Mouse (Mus musculus) embryonic facial prominence, embryonic 12.5 days (tissue): ENCODE results near the gene Srsf12. TPM values are rescaled to one million over a fixed set of nuclear protein-coding genes. Genes with fewer than 3 reads are reported as not detected.

Source experiments
- ATAC-seq: fragments of 200-750 bp; cut with Nextera tagmentation; 2 replicates; pipeline ENCODE4 v1.8.0; 2017; ENCODE audit not compliant: insufficient number of reproducible peaks, insufficient read depth, low FRiP score, low TSS enrichment
- H3K27ac ChIP-seq: fragments of 300-500 bp; sonication (generic); 2 replicates; pipeline ENCODE4 v1.5.1; 2016; ENCODE audit warnings: mild to moderate bottlenecking
- H3K27me3 ChIP-seq: fragments of 300-500 bp; sonication (generic); 2 replicates; pipeline ENCODE4 v1.6.1; 2016; ENCODE audit warnings: mild to moderate bottlenecking, moderate library complexity
- H3K36me3 ChIP-seq: fragments of 300-500 bp; sonication (generic); 2 replicates; pipeline ENCODE4 v1.6.1; 2016; ENCODE audit warnings: mild to moderate bottlenecking
- H3K4me1 ChIP-seq: fragments of 300-500 bp; sonication (generic); 2 replicates; pipeline ENCODE4 v1.6.1; 2016
- H3K4me2 ChIP-seq: fragments of 300-500 bp; sonication (generic); replicated peaks from 2 replicates; pipeline ENCODE4 v1.6.1; 2016; ENCODE audit warnings: mild to moderate bottlenecking, moderate library complexity
- H3K4me3 ChIP-seq: fragments of 300-500 bp; sonication (generic); 2 replicates; pipeline ENCODE4 v1.5.1; 2016; ENCODE audit warnings: mild to moderate bottlenecking
- H3K9ac ChIP-seq: fragments of 300-500 bp; sonication (generic); 2 replicates; pipeline ENCODE4 v1.6.1; 2016; ENCODE audit warnings: mild to moderate bottlenecking, moderate library complexity
- H3K9me3 ChIP-seq: fragments of 300-500 bp; sonication (generic); 2 replicates; pipeline ENCODE4 v1.6.1; 2016; ENCODE audit warnings: mild to moderate bottlenecking, moderate library complexity
- WGBS: fragments of 180-500 bp; shearing (Covaris S2); methylation state at CpG from one replicate; pipeline ENCODE4 v1.1.7; 2016; 5-methylcytosine and 5-hydroxymethylcytosine counted together
- polyA plus RNA-seq: library from polyadenylated mRNA; unstranded; fragments of >200 nt; fragmentation: Nextera tagmentation; extraction: Ambion mirVana; gene quantifications from 2 replicates; pipeline ENCODE4 v1.2.1, GENCODE M21; 2016

Srsf12 gene
- polyA plus RNA-seq, 1 experiment from 2014 or later, result 14.9 TPM

DNA sequence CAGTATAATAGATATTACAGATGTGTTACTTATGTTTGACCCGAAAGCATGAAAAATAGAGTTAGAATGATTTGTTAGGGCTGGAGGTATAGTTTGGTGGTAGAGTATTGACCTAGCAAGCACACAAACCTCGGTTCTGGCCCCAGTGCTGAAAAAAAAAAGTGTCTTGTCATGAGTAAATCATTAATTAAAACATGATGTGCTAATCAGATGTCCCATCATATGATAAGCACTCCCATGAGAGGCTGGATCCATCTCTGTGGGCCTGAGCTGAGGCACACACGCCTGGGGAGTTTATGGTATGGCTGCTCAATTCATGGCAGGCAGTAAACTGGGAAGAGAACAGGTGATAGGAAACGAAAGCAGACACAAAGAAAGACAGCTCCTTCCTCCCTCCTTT lies 20.8 kb downstream of the Srsf12 start:
- 78% methylated on average over 4 of the region's 4 CpGs for WGBS
- Histone ChIP-seq H3K4me1 (0 out of 2 replicates have a peak, but pooled peaks cover under 1% of the 10 kb centered on the region), H3K27ac (no peak overlapping the region), H3K9me3 (no peaks in the 10 kb centered on the region), H3K27me3 (no peaks in the 10 kb centered on the region), H3K4me3 (no peak overlapping the region), H3K9ac (no peak overlapping the region), H3K4me2 (no peak overlapping the region), H3K36me3 (peaks cover 7% of the 10 kb centered on the region; the same call in 1 of the 2 replicates)
- no peak for ATAC-seq

DNA sequence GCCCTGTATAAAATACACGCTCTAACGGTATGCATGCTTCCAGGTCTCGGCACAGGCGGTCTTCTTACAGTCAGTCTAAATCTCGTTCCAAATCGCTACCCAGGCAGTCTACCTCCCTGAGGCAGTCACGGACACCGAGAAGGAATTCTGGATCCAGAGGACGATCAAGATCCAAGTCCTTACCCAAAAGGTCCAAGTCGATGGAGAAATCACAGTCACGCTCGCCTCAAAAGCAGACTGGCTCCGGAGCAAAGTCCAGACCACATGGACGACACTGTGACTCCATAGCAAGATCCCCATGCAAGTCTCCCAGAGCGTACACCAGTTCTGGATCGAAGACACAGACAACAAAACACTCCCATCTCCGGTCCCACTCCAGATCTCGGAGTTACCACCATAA lies 22.1 kb downstream of the Srsf12 start:
- no peak for ATAC-seq
- Histone ChIP-seq H3K27me3 (no peaks in the 10 kb centered on the region), H3K4me2 (no peak overlapping the region), H3K27ac (no peak overlapping the region), H3K9me3 (no peaks in the 10 kb centered on the region), H3K9ac (no peak overlapping the region), H3K4me3 (no peak overlapping the region), H3K4me1 (no peaks in the 10 kb centered on the region), H3K36me3 (peaks cover 7% of the 10 kb centered on the region; the same call in 1 of the 2 replicates)
- WGBS, result 91% methylated on average over 18 of the region's 18 CpGs

- no peak overlapping the region for H3K4me3 ChIP-seq
- 61% methylated on average over 5 of the region's 5 CpGs for WGBS
- H3K4me2 ChIP-seq, result no peak overlapping the region
- no peak for ATAC-seq
- no peaks in the 10 kb centered on the region for H3K9me3 ChIP-seq
- 0 out of 2 replicates have a peak overlapping the region, but pooled peaks have one; percentile 11 for H3K27ac ChIP-seq
- H3K36me3 ChIP-seq, result peaks cover 37% of the 10 kb centered on the region
- H3K9ac ChIP-seq, result no peak overlapping the region
- 0 out of 2 replicates have a peak, but pooled peaks cover 14% of the 10 kb centered on the region for H3K4me1 ChIP-seq
- H3K27me3 ChIP-seq, result no peaks in the 10 kb centered on the region
These were observed 33.7 kb downstream of the Srsf12 start for GRCm38 (mm10) chr4:33242536-33242935.

- no peak for ATAC-seq
- 83% methylated on average over 12 of the region's 12 CpGs for WGBS
- H3K27ac ChIP-seq, result 0 out of 2 replicates have a peak overlapping the region, but pooled peaks have one; percentile 11
- H3K4me2 ChIP-seq, result no peak overlapping the region
- 0 out of 2 replicates have a peak, but pooled peaks cover 14% of the 10 kb centered on the region for H3K4me1 ChIP-seq
- H3K27me3 ChIP-seq, result no peaks in the 10 kb centered on the region
- H3K36me3 ChIP-seq, result peaks cover 37% of the 10 kb centered on the region
- no peak overlapping the region for H3K4me3 ChIP-seq
- H3K9ac ChIP-seq, result no peak overlapping the region
- no peaks in the 10 kb centered on the region for H3K9me3 ChIP-seq
These were observed 34.4 kb downstream of the Srsf12 start for GRCm38 (mm10) chr4:33243016-33243758.

GRCm38 (mm10) chr4:33243921-33244320 lies 35.1 kb downstream of the Srsf12 start:
- no peak overlapping the region for H3K9ac ChIP-seq
- no peak overlapping the region for H3K4me3 ChIP-seq
- no peaks in the 10 kb centered on the region for H3K9me3 ChIP-seq
- no peak overlapping the region for H3K27ac ChIP-seq
- peaks cover 37% of the 10 kb centered on the region for H3K36me3 ChIP-seq
- no peak for ATAC-seq
- H3K27me3 ChIP-seq, result no peaks in the 10 kb centered on the region
- WGBS, result 91% methylated on average over 4 of the region's 4 CpGs
- no peak overlapping the region for H3K4me2 ChIP-seq
- H3K4me1 ChIP-seq, result 0 out of 2 replicates have a peak, but pooled peaks cover 14% of the 10 kb centered on the region

DNA sequence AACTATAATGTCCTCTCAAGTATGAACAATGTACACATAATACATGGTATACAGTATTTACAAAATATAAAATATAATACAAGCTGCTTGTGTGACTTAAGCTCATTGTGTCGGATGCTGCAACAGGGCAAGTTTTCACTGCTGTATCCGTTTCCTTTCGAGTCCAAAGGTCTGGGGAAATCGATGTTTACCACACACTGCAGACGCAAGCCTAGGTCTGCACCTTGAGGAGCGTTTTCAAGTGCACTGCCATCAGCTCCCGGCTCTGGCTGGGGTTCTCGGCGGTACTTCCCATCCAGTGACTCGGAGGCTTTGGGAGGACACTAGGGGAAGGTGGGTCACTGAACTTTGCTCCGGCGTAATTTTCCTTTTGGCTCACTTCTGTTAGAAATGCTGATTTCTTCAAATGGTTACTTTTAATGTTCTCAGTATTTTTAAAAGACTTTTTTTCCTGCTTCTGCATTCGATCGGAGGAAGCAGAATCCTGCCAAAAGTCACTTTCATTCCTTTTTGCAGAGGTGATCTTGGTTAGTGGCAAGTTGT lies 37.1 kb downstream of the Srsf12 start:
- no peaks in the 10 kb centered on the region for H3K27me3 ChIP-seq
- H3K4me1 ChIP-seq, result 0 out of 2 replicates have a peak, but pooled peaks cover 14% of the 10 kb centered on the region
- ATAC-seq, result no peak
- no peak overlapping the region for H3K4me3 ChIP-seq
- H3K9ac ChIP-seq, result no peak overlapping the region
- H3K36me3 ChIP-seq, result peaks cover 37% of the 10 kb centered on the region
- H3K9me3 ChIP-seq, result no peaks in the 10 kb centered on the region
- WGBS, result 88% methylated on average over 14 of the region's 14 CpGs
- H3K27ac ChIP-seq, result no peak overlapping the region
- H3K4me2 ChIP-seq, result peak overlapping the region; percentile 64

DNA sequence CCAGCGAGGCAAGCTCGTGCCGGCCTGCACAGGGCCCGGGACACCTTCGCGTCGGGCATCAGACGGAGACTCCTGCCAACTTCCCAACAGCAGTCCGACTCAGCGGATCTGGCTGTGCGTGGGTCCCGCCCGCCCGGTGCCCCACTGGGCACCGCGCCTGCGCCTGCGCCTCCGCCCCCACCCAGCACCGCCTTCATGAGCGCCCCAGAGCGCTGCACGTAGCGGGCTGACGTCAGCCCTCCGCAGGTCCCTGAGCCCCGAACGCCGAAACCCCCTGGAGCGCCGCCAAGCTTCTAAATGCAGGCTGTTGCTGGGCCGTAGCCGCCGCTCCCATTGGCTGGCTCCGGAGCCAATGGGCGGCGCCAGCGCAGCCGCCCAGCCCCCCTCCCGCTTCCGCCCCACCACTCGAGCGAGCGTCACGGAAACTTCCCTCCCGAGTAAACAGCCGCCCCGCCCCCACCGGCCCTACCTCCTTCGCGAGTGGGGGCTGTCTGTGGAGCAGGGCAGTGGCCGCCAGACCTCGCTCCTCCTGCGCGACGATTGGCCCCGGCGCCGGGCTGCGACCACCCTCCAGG lies 38.8 kb downstream of the Srsf12 start:
- H3K4me2 ChIP-seq, result peak overlapping the region; percentile 64
- no peaks in the 10 kb centered on the region for H3K27me3 ChIP-seq
- peak overlapping the region; percentile 99 for H3K9ac ChIP-seq
- H3K4me3 ChIP-seq, result peak overlapping the region; percentile 99
- ATAC-seq, result peak; percentile 92
- no peaks in the 10 kb centered on the region for H3K9me3 ChIP-seq
- under 1% methylated on average over 54 of the region's 60 CpGs for WGBS
- peak overlapping the region; percentile 100 for H3K27ac ChIP-seq
- peaks cover 36% of the 10 kb centered on the region for H3K36me3 ChIP-seq
- H3K4me1 ChIP-seq, result 0 out of 2 replicates have a peak, but pooled peaks cover 14% of the 10 kb centered on the region

DNA sequence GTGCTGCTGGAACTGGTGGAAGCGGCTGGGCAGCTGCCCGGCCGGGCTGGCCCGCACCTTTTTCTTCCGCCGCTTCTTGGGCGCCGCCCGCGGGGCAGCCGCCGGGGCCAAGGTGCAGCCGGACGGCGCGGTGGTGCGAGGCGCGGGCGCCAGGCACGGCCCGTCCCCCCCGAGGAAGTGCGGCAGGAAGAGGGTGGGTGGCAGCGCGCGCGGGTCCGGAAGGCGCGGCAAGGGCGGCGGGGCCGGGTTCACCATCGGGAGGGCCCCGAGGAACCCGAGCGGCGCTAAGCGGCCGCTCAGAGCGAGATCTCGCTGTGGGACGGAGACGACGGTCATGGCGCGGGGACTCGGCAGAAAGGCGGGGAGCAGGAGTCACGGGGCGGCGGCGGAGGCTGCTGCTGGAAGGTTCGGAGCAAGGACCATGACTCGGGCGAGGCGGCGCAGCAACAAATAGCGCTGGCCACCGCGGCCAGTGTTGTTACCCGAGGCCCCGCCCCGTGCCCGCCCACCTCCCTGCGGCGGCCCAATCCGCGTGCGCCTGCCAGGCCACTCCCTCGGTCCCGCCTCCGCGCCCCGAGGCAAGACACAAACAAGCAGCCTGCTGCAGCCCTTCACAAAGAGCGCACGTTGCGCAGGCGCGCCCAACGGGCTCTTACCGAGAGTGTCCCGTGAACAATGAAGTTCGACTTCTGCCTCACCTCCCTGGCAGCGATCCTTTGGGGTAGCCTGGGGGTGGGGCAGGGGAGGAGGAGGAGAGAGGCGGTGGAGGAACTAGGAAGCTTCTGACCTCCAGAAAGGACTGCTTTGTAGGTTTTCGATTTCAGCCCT lies 39.5 kb downstream of the Srsf12 start:
- Histone ChIP-seq H3K9ac (peak overlapping the region; percentile 99), H3K27ac (peak overlapping the region; percentile 100), H3K9me3 (no peaks in the 10 kb centered on the region), H3K4me3 (peak overlapping the region; percentile 99), H3K36me3 (peaks cover 28% of the 10 kb centered on the region), H3K4me1 (0 out of 2 replicates have a peak, but pooled peaks cover 14% of the 10 kb centered on the region), H3K27me3 (no peaks in the 10 kb centered on the region), H3K4me2 (peak overlapping the region; percentile 42)
- peak; percentile 90 for ATAC-seq
- under 1% methylated on average over 86 of the region's 88 CpGs for WGBS

DNA sequence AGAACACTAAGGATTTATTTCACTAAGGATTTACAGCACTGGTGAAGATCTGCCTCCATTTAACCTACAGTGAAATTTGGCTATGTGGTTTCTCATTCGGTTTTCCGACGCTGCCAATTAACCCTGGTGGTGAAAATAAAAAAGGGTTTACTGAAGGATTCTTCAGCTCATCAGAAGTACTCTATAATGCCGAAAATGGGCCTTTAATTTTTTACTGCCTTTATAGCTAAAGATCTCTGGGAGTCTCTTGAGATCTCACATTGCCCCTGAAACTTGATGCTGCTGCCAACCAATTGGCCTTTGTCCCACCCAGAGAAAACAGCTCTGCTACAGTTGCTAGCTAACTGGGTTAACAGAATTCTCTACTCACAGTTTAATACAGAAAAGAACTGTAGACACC lies 40.1 kb downstream of the Srsf12 start:
- Histone ChIP-seq H3K27ac (peak overlapping the region; percentile 100), H3K36me3 (peaks cover 22% of the 10 kb centered on the region), H3K27me3 (no peaks in the 10 kb centered on the region), H3K4me3 (peak overlapping the region; percentile 99), H3K4me1 (0 out of 2 replicates have a peak, but pooled peaks cover 14% of the 10 kb centered on the region), H3K9me3 (no peaks in the 10 kb centered on the region), H3K9ac (no peak overlapping the region; the same call in 1 of the 2 replicates), H3K4me2 (peak overlapping the region; percentile 42)
- 1% methylated on average over 4 of the region's 4 CpGs for WGBS
- no peak for ATAC-seq

DNA sequence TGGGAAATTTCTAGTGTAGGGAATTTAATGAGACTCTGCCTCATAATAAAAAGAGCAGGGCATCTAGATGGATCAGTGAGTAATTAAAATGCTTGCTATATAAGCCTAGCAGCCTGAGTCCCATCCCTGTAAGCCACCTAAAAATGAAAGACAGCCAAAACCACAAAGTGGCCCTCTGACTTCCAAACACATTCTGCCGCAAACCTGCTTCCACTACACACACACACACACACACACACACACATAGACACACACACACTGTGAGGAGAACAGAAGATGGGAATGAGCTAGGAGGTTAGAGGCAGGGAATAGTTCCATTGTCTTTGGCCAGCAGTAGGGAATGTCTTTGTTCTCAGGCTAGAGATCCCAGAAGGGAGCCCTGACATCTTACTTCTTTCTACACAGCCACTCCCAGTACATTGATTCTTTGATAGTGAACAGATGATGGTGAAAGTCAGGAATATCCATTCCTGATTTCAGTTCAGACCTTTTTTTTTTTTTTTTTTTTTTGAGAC lies 41.0 kb downstream of the Srsf12 start:
- Histone ChIP-seq H3K9me3 (no peaks in the 10 kb centered on the region), H3K4me3 (no peak overlapping the region), H3K4me2 (no peak overlapping the region), H3K36me3 (peaks cover 13% of the 10 kb centered on the region), H3K27me3 (no peaks in the 10 kb centered on the region), H3K9ac (no peak overlapping the region), H3K27ac (no peak overlapping the region; the same call in 1 of the 2 replicates), H3K4me1 (0 out of 2 replicates have a peak, but pooled peaks cover 12% of the 10 kb centered on the region)
- ATAC-seq, result no peak
- 59% methylated on average over 1 of the region's 1 CpGs for WGBS

- WGBS, result 85% methylated on average over 2 of the region's 2 CpGs
- H3K36me3 ChIP-seq, result peaks cover 3% of the 10 kb centered on the region; the same call in 1 of the 2 replicates
- H3K9ac ChIP-seq, result no peak overlapping the region
- H3K9me3 ChIP-seq, result no peaks in the 10 kb centered on the region
- no peak overlapping the region for H3K27ac ChIP-seq
- no peak for ATAC-seq
- H3K27me3 ChIP-seq, result no peaks in the 10 kb centered on the region
- H3K4me1 ChIP-seq, result 0 out of 2 replicates have a peak, but pooled peaks cover 6% of the 10 kb centered on the region
- H3K4me3 ChIP-seq, result no peak overlapping the region
- no peak overlapping the region for H3K4me2 ChIP-seq
These were observed 42.1 kb downstream of the Srsf12 start for GRCm38 (mm10) chr4:33250867-33251266.
